Mouse (Mus musculus): ENCODE results near the gene Pdap1.

- TF ChIP-seq CTCF (IDR thresholded peaks at IDR 0.05; ENCODE audit: extremely low read depth, insufficient read length, insufficient replicate concordance, low read depth, low read length) (no peak), POLR2A (IDR thresholded peaks at IDR 0.05; ENCODE audit: low read depth, low read length) (no peak)
Observed at GRCm38 (mm10) chr5:145115736-145116135, 24.3 kb downstream of the Pdap1 start.

Measured in small intestine, adult 2 months (tissue).